Mouse (Mus musculus): Measurements from ENCODE around the gene Gm28035. TPM values are rescaled to one million over a fixed set of nuclear protein-coding genes. Genes with fewer than 3 reads are reported as not detected.

Gm28035 gene
- total and polyA plus RNA-seq, 3 experiments, result 4.6 to 7.6 (median 6.0) TPM

- intact Hi-C loops (cut with DNase I), result no loop called here
- H3K4me1 ChIP-seq (ENCODE audit: control insufficient read depth, insufficient read depth, low read length), result no peaks in the 10 kb centered on the region
- no peak for DNase-seq
- WGBS, result 90% methylated on average over 7 of the region's 7 CpGs
- H3K27ac ChIP-seq, result no peak overlapping the region
- H3K36me3 ChIP-seq (ENCODE audit: control insufficient read depth, insufficient read depth, low read length), result no peaks in the 10 kb centered on the region
- no peak overlapping the region for H3K4me3 ChIP-seq
- H3K9ac ChIP-seq (ENCODE audit: low read depth, low read length), result no peak overlapping the region
- no peaks in the 10 kb centered on the region for H3K27me3 ChIP-seq (ENCODE audit: control insufficient read depth, insufficient read depth, low read length)
- TF ChIP-seq EP300 (IDR thresholded peaks at IDR 0.05; ENCODE audit: insufficient read depth, low read depth, low read length) (no peak), POLR2A (IDR thresholded peaks at IDR 0.05; ENCODE audit: insufficient read depth, low read depth, low read length) (no peak)
- no peaks in the 10 kb centered on the region for H3K79me2 ChIP-seq (replicated peaks; ENCODE audit: control insufficient read depth, insufficient read depth, low read length)
Measured at GRCm38 (mm10) chr2:30327276-30327675, 86.9 kb downstream of the Gm28035 start.

- 72% methylated on average over 3 of the region's 3 CpGs for WGBS
- intact Hi-C loops (cut with DNase I), result no loop called here
- no peaks in the 10 kb centered on the region for H3K36me3 ChIP-seq (ENCODE audit: control insufficient read depth, insufficient read depth, low read length)
Measured at GRCm38 (mm10) chr2:30328791-30329190, 88.4 kb downstream of the Gm28035 start.

More at GRCm38 (mm10) chr2:30328791-30329190, 88.4 kb downstream of the Gm28035 start:
- Histone ChIP-seq H3K27ac (no peak overlapping the region), H3K27me3 (ENCODE audit: control insufficient read depth, insufficient read depth, low read length) (no peaks in the 10 kb centered on the region), H3K79me2 (replicated peaks; ENCODE audit: control insufficient read depth, insufficient read depth, low read length) (no peaks in the 10 kb centered on the region), H3K9ac (ENCODE audit: low read depth, low read length) (no peak overlapping the region), H3K4me1 (ENCODE audit: control insufficient read depth, insufficient read depth, low read length) (no peaks in the 10 kb centered on the region), H3K4me3 (no peak overlapping the region)
- no peak for DNase-seq
- TF ChIP-seq EP300 (IDR thresholded peaks at IDR 0.05; ENCODE audit: insufficient read depth, low read depth, low read length) (no peak), POLR2A (IDR thresholded peaks at IDR 0.05; ENCODE audit: insufficient read depth, low read depth, low read length) (no peak), CTCF (IDR thresholded peaks at IDR 0.05) (no peak)

Other genes with a start within 250 kb of the Gm28035 start
- 1 to 10 TPM; 6.4 TPM for gene Wdr34, start 191.7 kb upstream of the Gm28035 start, total RNA-seq (2021)
- 10.3 and 11.6 TPM in 2 replicates for gene Wdr34, start 191.7 kb upstream of the Gm28035 start, polyA plus RNA-seq (2012; rRNA removed)
- gene Set, start 183.2 kb upstream of the Gm28035 start, total RNA-seq (2021), result 10 to 100 TPM; 88.7 to 96.7 TPM
- 21.9 and 36.4 TPM in 2 replicates for gene Set, start 183.2 kb upstream of the Gm28035 start, polyA plus RNA-seq (2012; rRNA removed)
- 10 to 100 TPM in 1 of 2 experiments, 1 to 10 TPM in 1; 8.8 to 10.4 TPM for gene Pkn3, start 162.9 kb upstream of the Gm28035 start, total RNA-seq (2021)
- gene Pkn3, start 162.9 kb upstream of the Gm28035 start, polyA plus RNA-seq (2012; rRNA removed), result 13.6 and 15.0 TPM in 2 replicates
- 1 to 10 TPM; 2.8 to 3.6 TPM for gene Zdhhc12, start 146.9 kb upstream of the Gm28035 start, total RNA-seq (2021)
- gene Zdhhc12, start 146.9 kb upstream of the Gm28035 start, polyA plus RNA-seq (2012; rRNA removed), result 10.3 and 15.8 TPM in 2 replicates
- gene Zer1, start 116.0 kb upstream of the Gm28035 start, total RNA-seq (2021), result 10 to 100 TPM; 21.9 to 26.6 TPM
- 45.1 TPM in 2 replicates for gene Zer1, start 116.0 kb upstream of the Gm28035 start, polyA plus RNA-seq (2012; rRNA removed)
- 10 to 100 TPM; 17.2 to 17.4 TPM for gene Tbc1d13, start 106.8 kb upstream of the Gm28035 start, total RNA-seq (2021)
- 25.4 and 33.7 TPM in 2 replicates for gene Tbc1d13, start 106.8 kb upstream of the Gm28035 start, polyA plus RNA-seq (2012; rRNA removed)
- 10 to 100 TPM; 90.6 to 93.3 TPM for gene Endog, start 69.1 kb upstream of the Gm28035 start, total RNA-seq (2021)
- 87.4 and 119 TPM in 2 replicates for gene Endog, start 69.1 kb upstream of the Gm28035 start, polyA plus RNA-seq (2012; rRNA removed)
- gene Spout1, start 62.1 kb upstream of the Gm28035 start, total RNA-seq (2021), result 1 to 10 TPM; 5.1 to 5.4 TPM
- 9.4 and 10.3 TPM in 2 replicates for gene Spout1, start 62.1 kb upstream of the Gm28035 start, polyA plus RNA-seq (2012; rRNA removed)
- gene Kyat1, start 34.7 kb upstream of the Gm28035 start, total RNA-seq (2021), result 10 to 100 TPM; 32.1 to 35.7 TPM
- 57.5 and 68.6 TPM in 2 replicates for gene Kyat1, start 34.7 kb upstream of the Gm28035 start, polyA plus RNA-seq (2012; rRNA removed)
- 10 to 100 TPM; 68.2 to 83.3 TPM for gene Lrrc8a, start 2.9 kb upstream of the Gm28035 start, total RNA-seq (2021)
- gene Lrrc8a, start 2.9 kb upstream of the Gm28035 start, polyA plus RNA-seq (2012; rRNA removed), result 46.4 and 49.1 TPM in 2 replicates
- gene Phyhd1, start 25.6 kb downstream of the Gm28035 start, total RNA-seq (2021), result 100 to 1,000 TPM; 112 to 148 TPM
- 108 and 180 TPM in 2 replicates for gene Phyhd1, start 25.6 kb downstream of the Gm28035 start, polyA plus RNA-seq (2012; rRNA removed)
- gene Gm28038, start 40.5 kb downstream of the Gm28035 start, total RNA-seq (2021), result 1 to 10 TPM; 2.6 to 6.3 TPM
- gene Gm28038, start 40.5 kb downstream of the Gm28035 start, polyA plus RNA-seq (2012; rRNA removed), result not detected in 2 replicates
- gene Dolk, start 45.8 kb downstream of the Gm28035 start, total RNA-seq (2021), result 10 to 100 TPM; 21.6 to 25.3 TPM
- gene Dolk, start 45.8 kb downstream of the Gm28035 start, polyA plus RNA-seq (2012; rRNA removed), result 23.9 and 35.1 TPM in 2 replicates
- 10 to 100 TPM; 15.3 to 16.9 TPM for gene Nup188, start 45.8 kb downstream of the Gm28035 start, total RNA-seq (2021)
- 15.3 and 18.4 TPM in 2 replicates for gene Nup188, start 45.8 kb downstream of the Gm28035 start, polyA plus RNA-seq (2012; rRNA removed)
- gene Sh3glb2, start 118.8 kb downstream of the Gm28035 start, total RNA-seq (2021), result 10 to 100 TPM; 37.7 to 40.6 TPM
- 125 and 143 TPM in 2 replicates for gene Sh3glb2, start 118.8 kb downstream of the Gm28035 start, polyA plus RNA-seq (2012; rRNA removed)
- gene Miga2, start 123.7 kb downstream of the Gm28035 start, total RNA-seq (2021), result 10 to 100 TPM; 74.2 to 90.3 TPM
- 64.3 and 98.7 TPM in 2 replicates for gene Miga2, start 123.7 kb downstream of the Gm28035 start, polyA plus RNA-seq (2012; rRNA removed)
- gene Dolpp1, start 151.7 kb downstream of the Gm28035 start, total RNA-seq (2021), result 1 to 10 TPM; 5.9 to 9.0 TPM
- gene Dolpp1, start 151.7 kb downstream of the Gm28035 start, polyA plus RNA-seq (2012; rRNA removed), result 23.5 and 25.1 TPM in 2 replicates
- 100 to 1,000 TPM; 452 to 542 TPM for gene Crat, start 175.2 kb downstream of the Gm28035 start, total RNA-seq (2021)
- 695 and 713 TPM in 2 replicates for gene Crat, start 175.2 kb downstream of the Gm28035 start, polyA plus RNA-seq (2012; rRNA removed)
- gene Ptpa, start 175.5 kb downstream of the Gm28035 start, total RNA-seq (2021), result 10 to 100 TPM; 82.7 to 91.2 TPM
- 88.7 and 107 TPM in 2 replicates for gene Ptpa, start 175.5 kb downstream of the Gm28035 start, polyA plus RNA-seq (2012; rRNA removed)
- gene Ier5l, start 233.7 kb downstream of the Gm28035 start, total RNA-seq (2021), result 1 to 10 TPM; 2.8 to 3.0 TPM
- 3.4 and 5.6 TPM in 2 replicates for gene Ier5l, start 233.7 kb downstream of the Gm28035 start, polyA plus RNA-seq (2012; rRNA removed)